Mouse (Mus musculus) spleen, adult 2 months (tissue): ENCODE results near the gene Acad10.

Experiments used
- CTCF ChIP-seq: fragments of 200-500 bp; IDR thresholded peaks from 2 replicates; pipeline ENCODE4 v1.5.1; 2011; ENCODE audit warnings: mild to moderate bottlenecking, inconsistent platforms; ENCODE audit not compliant: insufficient read depth, insufficient read length, insufficient replicate concordance; ENCODE audit errors: extremely low read depth
- POLR2A ChIP-seq: fragments of 200-500 bp; IDR thresholded peaks from 2 replicates; pipeline ENCODE4 v1.6.1; 2011; ENCODE audit warnings: low read depth, low read length, inconsistent platforms

- TF ChIP-seq CTCF (peak; percentile 8; the same call in 1 of the 2 replicates), POLR2A (no peak)
Measured at GRCm38 (mm10) chr5:121670412-121670811, 10.1 kb upstream of the Acad10 start.
